Mouse (Mus musculus): Measurements from ENCODE around the gene Rbpj.

DNA sequence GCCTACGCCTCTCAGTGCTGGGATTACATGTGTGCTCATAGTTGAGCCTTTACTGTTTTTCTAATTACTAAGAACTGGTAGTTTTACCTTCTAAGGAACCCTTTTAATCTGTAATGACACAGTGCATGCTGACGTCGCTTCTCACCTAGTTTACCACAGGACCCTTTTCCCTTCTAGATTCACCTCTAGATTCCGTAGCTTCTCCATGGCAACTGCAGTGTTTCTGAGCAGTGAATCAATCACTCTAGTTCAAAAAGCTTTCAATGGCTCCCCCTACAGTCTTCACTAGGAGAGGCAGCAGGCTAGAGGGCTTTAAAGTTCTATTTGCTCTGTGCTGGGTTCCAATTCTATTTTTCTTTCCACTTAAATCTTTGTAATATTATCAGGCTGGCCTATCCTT, 128.3 kb downstream of the Rbpj start:
- peak; percentile 57 for TF ChIP-seq CTCF (IDR thresholded peaks at IDR 0.05; ENCODE audit: low read depth)
- no peak for TF ChIP-seq EP300 (IDR thresholded peaks at IDR 0.05; ENCODE audit: low read depth)
